Mouse (Mus musculus) left cerebral cortex, postnatal 10 days (tissue): ENCODE measurements around the gene Tspan31. TPM values are rescaled to one million over a fixed set of nuclear protein-coding genes. Genes with fewer than 3 reads are reported as not detected.
"Not testable (repeated sequence)": the region's sequence is repeated elsewhere in the genome, so short reads cannot be mapped to it uniquely, and the experiment has no call there.

Experiments used
- DNase-seq, 2 experiments: peaks; one replicate each; pipeline ENCODE4 v3.0.0; 2021 to 2022; ENCODE audit warnings: low spot score in 2 of 2, mixed read lengths in 1 of 2; ENCODE audit errors: extremely low spot score in 1 of 2
- intact Hi-C: fragments of 180-260 bp; cut with DNase I; formaldehyde crosslinking; loops from one replicate; pipeline ENCODE4 v1.15.1; 2025
- total RNA-seq, 2 experiments: library from RNA; stranded (reverse); gene quantifications; 2 replicates each; pipeline ENCODE4 v1.2.3; 2021

The Tspan31 gene
- total RNA-seq, 2 experiments from 2014 or later: 65.2 to 67.9 TPM

DNA sequence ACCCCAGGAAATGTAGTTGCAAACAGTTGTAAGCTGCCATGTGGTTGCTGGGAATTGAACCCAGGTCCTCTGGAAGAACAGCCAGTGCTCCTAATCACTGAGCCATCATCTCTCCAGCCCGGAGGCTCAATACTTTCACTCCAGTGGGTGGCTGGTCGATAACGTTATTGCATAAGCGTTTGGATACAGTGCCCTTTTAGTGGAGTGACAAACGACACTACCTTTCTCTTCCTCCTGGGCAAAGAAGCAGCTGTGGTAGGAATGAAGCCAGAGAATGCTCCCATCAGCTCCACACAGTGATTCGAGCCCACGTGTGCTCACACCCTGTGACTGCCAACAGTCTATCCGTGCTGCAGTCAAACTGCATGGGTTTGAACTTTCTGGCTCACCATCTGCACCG, 1.1 kb upstream of the Tspan31 start:
- intact Hi-C loops: no loop called here
- DNase-seq: no peak

GRCm38 (mm10) chr10:127069281-127070189, 529 bp downstream of the Tspan31 start:
- DNase-seq: no peak
- intact Hi-C loops: no loop called here

- intact Hi-C loops: no loop called here
- no peak for DNase-seq
These were observed 1.6 kb downstream of the Tspan31 start for GRCm38 (mm10) chr10:127068360-127069038.

GRCm38 (mm10) chr10:127066519-127067018, 3.5 kb downstream of the Tspan31 start:
- peak in 1 of 2 experiments; percentile 15 for DNase-seq
- intact Hi-C loops: no loop called here

DNA sequence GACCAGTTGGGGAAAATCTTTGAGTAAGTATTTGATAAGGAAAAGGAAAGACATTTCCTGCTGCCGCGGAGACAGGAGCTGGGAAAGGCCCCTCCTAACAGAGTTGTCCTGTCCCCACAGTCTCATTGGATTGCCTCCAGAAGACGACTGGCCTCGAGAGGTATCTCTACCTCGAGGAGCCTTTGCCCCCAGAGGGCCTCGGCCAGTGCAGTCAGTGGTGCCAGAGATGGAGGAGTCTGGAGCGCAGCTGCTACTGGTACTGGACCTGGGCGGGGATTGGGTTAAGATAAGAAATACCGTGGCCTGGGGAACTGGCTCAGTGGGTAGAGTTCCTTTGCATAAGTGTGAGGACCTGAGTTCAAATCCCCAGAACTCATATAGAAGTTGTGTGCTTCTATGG, 4.1 kb downstream of the Tspan31 start:
- DNase-seq: peak in 1 of 2 experiments; percentile 29
- intact Hi-C loops: no loop called here

- intact Hi-C loops: no loop called here
- DNase-seq: peak in 1 of 2 experiments; percentile 47
These were observed 5.9 kb downstream of the Tspan31 start for GRCm38 (mm10) chr10:127063913-127064870.

DNA sequence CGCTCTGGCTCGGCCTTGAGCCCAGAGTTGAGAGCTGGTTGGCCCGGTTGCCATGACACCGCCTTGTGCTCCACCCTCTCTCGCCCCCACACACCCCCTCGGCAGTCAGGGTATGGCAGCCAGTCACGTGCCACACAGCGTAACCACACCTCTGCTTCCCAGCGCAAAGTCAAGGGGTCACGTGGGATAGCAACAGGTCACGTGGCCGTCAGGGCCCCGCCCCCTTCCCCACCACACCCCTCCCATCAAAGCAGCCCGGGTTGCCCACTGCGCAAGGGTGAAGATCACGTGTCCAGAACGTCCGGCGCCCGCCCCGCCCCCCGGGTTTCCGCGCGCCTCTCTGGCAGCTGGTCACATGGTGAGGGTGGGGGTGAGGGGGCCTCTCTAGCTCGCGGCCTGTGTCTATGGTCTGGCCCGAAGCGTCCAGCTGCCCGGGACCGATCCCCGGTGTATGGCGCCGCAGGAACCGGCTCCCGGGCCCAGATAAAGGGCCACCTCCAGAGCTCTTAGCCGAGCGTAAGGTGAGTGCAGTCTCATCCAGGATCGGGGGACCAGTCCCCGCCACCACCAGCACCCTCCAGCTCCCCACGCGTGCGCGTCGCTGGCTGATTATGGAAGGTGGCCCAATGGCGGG, 6.7 kb downstream of the Tspan31 start, which contains the start of gene Cdk4:
TSS of gene Cdk4 (plus strand) at position 296 of the 634 bp plus-strand sequence.
- peak; percentile 98 to 99 for DNase-seq
- intact Hi-C loops: no loop called here

- intact Hi-C loops: no loop called here
- no peak for DNase-seq
These were observed 7.6 kb downstream of the Tspan31 start for GRCm38 (mm10) chr10:127062503-127062902.

- DNase-seq, intact Hi-C loops: not testable (repeated sequence)
These were observed 8.0 kb downstream of the Tspan31 start for GRCm38 (mm10) chr10:127062101-127062500.

- no peak for DNase-seq
- intact Hi-C loops: no loop called here
These were observed 8.6 kb downstream of the Tspan31 start for GRCm38 (mm10) chr10:127061513-127061912.

- DNase-seq: peak in 1 of 2 experiments; percentile 18
- intact Hi-C loops: no loop called here
These were observed 9.0 kb downstream of the Tspan31 start for GRCm38 (mm10) chr10:127061085-127061484.

GRCm38 (mm10) chr10:127059968-127060916, 9.8 kb downstream of the Tspan31 start, which contains the start of gene March9:
TSS of gene March9 (minus strand) at chr10:127060184.
- intact Hi-C loops: no loop called here
- peak; percentile 71 to 86 for DNase-seq

GRCm38 (mm10) chr10:127059174-127059967, 10.7 kb downstream of the Tspan31 start:
- DNase-seq: peak in 1 of 2 experiments; percentile 72
- intact Hi-C loops: no loop called here

- intact Hi-C loops: no loop called here
- DNase-seq: no peak
These were observed 11.4 kb downstream of the Tspan31 start for GRCm38 (mm10) chr10:127058708-127059107.

DNA sequence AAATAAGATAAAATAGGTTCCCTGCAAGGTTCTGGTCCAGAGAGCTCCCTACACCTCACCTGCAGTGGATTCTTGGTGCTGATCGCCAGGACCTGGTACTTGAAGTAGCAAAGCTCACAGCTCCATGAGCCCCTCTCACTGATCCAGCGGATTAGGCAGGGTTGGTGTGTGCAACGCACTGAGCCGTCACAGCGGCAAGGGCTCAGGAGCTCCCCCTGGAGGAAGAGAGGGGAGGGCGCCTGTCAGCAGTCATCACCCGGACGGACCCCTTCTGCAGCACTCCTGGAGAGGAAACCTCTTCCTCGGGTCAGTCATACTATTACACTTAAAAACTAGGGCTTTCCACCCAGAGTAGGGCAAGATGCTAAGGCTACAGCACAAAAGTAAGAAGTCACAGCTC, 11.9 kb downstream of the Tspan31 start:
- intact Hi-C loops: no loop called here
- DNase-seq: peak in 1 of 2 experiments; percentile 82

DNA sequence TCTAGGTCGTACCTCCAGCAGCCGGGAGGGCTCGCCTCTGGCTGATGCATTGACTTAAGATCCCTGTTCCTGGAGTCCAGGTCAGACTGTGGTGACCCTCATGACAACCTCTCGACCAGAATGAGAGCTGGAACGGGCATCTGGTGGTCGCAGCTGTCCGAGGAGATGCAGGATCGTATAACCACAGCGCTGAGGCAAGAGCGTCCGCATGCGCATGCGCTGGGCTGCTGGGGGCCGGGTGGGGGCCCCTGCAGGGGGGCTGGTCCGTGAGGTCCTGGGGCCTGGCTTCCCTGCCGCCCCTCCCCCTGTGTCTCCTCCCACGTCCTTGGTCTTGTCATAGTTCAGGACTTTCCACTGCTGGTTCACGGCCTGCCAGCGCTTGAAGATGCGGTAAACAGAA, 13.6 kb downstream of the Tspan31 start:
- intact Hi-C loops: no loop called here
- DNase-seq: no peak
